Mouse (Mus musculus): ENCODE results near the gene Bok.

DNA sequence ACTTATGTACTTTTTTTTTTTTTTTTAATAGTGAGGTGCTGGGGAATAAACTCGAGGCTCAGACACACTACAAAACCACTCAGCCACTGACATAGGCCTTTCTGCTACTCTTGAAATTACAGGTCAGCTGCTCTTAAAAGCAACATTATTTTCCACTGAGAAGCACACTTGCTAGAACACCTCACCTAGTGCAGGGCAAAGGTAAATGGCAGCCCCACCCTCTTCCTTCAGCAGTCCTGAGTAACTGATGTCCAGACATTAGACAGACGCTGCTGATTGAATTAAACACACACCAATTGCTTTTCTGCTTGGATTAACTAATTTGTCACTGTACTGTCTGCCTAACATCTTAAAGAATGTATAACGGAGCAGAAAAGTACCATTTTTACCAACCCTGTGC is 39.2 kb downstream of the Bok start:
- TF ChIP-seq GATA1 (IDR thresholded peaks at IDR 0.05; ENCODE audit: low read length) = no peak
- TF ChIP-seq TAL1 (IDR thresholded peaks at IDR 0.05; ENCODE audit: low read length) = no peak

Data from erythroblast, embryonic 14.5 days (primary cell).